Mouse (Mus musculus) midbrain, postnatal 0 days (tissue): ENCODE data around the gene Il4ra. TPM values are rescaled to one million over a fixed set of nuclear protein-coding genes. Genes with fewer than 3 reads are reported as not detected.
A peak's percentile ranks its signal among the peaks of the same experiment; 100 is the strongest.

Source experiments
- ATAC-seq: fragments of 200-750 bp; cut with Nextera tagmentation; 2 replicates; pipeline ENCODE4 v1.8.0; 2017; ENCODE audit warnings: moderate number of reproducible peaks, mild to moderate bottlenecking, moderate TSS enrichment, moderate library complexity; ENCODE audit not compliant: low FRiP score
- DNase-seq: peaks from one replicate; pipeline ENCODE4 v3.0.0-alpha.2; 2015; ENCODE audit warnings: low spot score
- H3K27ac ChIP-seq: fragments of 300-500 bp; sonication (generic); 2 replicates; pipeline ENCODE4 v1.5.1; 2014; ENCODE audit warnings: low read depth, mild to moderate bottlenecking, low read length, mixed read lengths
- H3K27me3 ChIP-seq: fragments of 300-500 bp; sonication (generic); 2 replicates; pipeline ENCODE4 v1.6.1; 2014; ENCODE audit warnings: low read length, control low read depth, mixed read lengths; ENCODE audit not compliant: insufficient read depth
- H3K36me3 ChIP-seq: fragments of 300-500 bp; sonication (generic); 2 replicates; pipeline ENCODE4 v1.6.1; 2014; ENCODE audit warnings: low read length, control low read depth, mixed read lengths; ENCODE audit not compliant: insufficient read depth
- H3K4me1 ChIP-seq: fragments of 300-500 bp; sonication (generic); 2 replicates; pipeline ENCODE4 v1.6.1; 2014; ENCODE audit warnings: mild to moderate bottlenecking, control low read depth, antibody characterized with exemption, low read length, mixed read lengths; ENCODE audit not compliant: insufficient read depth
- H3K4me2 ChIP-seq: fragments of 300-500 bp; sonication (generic); 2 replicates; pipeline ENCODE4 v1.6.1; 2014; ENCODE audit warnings: low read depth, mild to moderate bottlenecking, low read length, mixed read lengths; ENCODE audit not compliant: poor library complexity, severe bottlenecking
- H3K4me3 ChIP-seq: fragments of 300-500 bp; sonication (generic); 2 replicates; pipeline ENCODE4 v1.5.1; 2014; ENCODE audit warnings: low read depth, mild to moderate bottlenecking, low read length, moderate library complexity
- H3K9ac ChIP-seq: fragments of 300-500 bp; sonication (generic); replicated peaks from 2 replicates; pipeline ENCODE4 v1.6.1; 2014; ENCODE audit warnings: mild to moderate bottlenecking, low read length, moderate library complexity, mixed read lengths; ENCODE audit not compliant: poor library complexity, severe bottlenecking
- H3K9me3 ChIP-seq: fragments of 300-500 bp; sonication (generic); 2 replicates; pipeline ENCODE4 v1.6.1; 2016; ENCODE audit warnings: low read length, control low read depth
- CTCF ChIP-seq: IDR thresholded peaks from 2 replicates; pipeline ENCODE4 v1.5.1; 2016; ENCODE audit warnings: antibody characterized with exemption, mild to moderate bottlenecking
- WGBS: fragments of 180-500 bp; shearing (Covaris S2); extraction: QIAGEN DNeasy Blood & Tissue Kit; methylation state at CpG from one replicate; pipeline ENCODE4 v1.1.7; 2014; 5-methylcytosine and 5-hydroxymethylcytosine counted together
- polyA plus RNA-seq: library from polyadenylated mRNA; unstranded; fragments of >200 nt; fragmentation: Nextera tagmentation; extraction: Ambion mirVana; gene quantifications from 2 replicates; pipeline ENCODE4 v1.2.1, GENCODE M21; 2015
- total RNA-seq: library from RNA; depleted of rRNA; stranded (reverse); fragments of >200 nt; gene quantifications from 2 replicates; pipeline ENCODE4 v1.2.3, GENCODE M21; 2014

Gene Il4ra
- total and polyA plus RNA-seq, 2 experiments from 2014 or later = 5.4 to 12.9 TPM

GRCm38 (mm10) chr7:125577486-125578088 lies 25.7 kb downstream of the Il4ra start:
- Histone ChIP-seq H3K27ac (no peak overlapping the region), H3K4me1 (no peaks in the 10 kb centered on the region), H3K9ac (no peak overlapping the region), H3K4me3 (no peak overlapping the region), H3K36me3 (no peaks in the 10 kb centered on the region; the same call in 1 of the 2 replicates), H3K9me3 (no peaks in the 10 kb centered on the region), H3K4me2 (no peak overlapping the region), H3K27me3 (no peaks in the 10 kb centered on the region)
- DNase-seq (no peak), ATAC-seq (no peak)
- WGBS = 82% methylated on average over 11 of the region's 11 CpGs
- TF ChIP-seq CTCF = no peak

- no peak for ATAC-seq
- 76% methylated on average over 3 of the region's 3 CpGs for WGBS
Observed at GRCm38 (mm10) chr7:125578106-125578505, 26.2 kb downstream of the Il4ra start.

GRCm38 (mm10) chr7:125579545-125580219 lies 27.8 kb downstream of the Il4ra start:
- WGBS = 79% methylated on average over 9 of the region's 9 CpGs

More at GRCm38 (mm10) chr7:125578106-125578505, 26.2 kb downstream of the Il4ra start:
- H3K9me3 ChIP-seq = no peaks in the 10 kb centered on the region
- no peak overlapping the region for H3K4me2 ChIP-seq
- H3K36me3 ChIP-seq = no peaks in the 10 kb centered on the region; the same call in 1 of the 2 replicates
- no peak for TF ChIP-seq CTCF
- H3K4me1 ChIP-seq = no peaks in the 10 kb centered on the region
- no peak overlapping the region for H3K9ac ChIP-seq
- no peak overlapping the region for H3K4me3 ChIP-seq
- H3K27me3 ChIP-seq = no peaks in the 10 kb centered on the region
- H3K27ac ChIP-seq = no peak overlapping the region
- no peak for DNase-seq

GRCm38 (mm10) chr7:125580220-125580549 lies 28.3 kb downstream of the Il4ra start:
- Histone ChIP-seq H3K4me3 (no peak overlapping the region), H3K4me2 (no peak overlapping the region), H3K9ac (no peak overlapping the region), H3K9me3 (no peaks in the 10 kb centered on the region), H3K36me3 (no peaks in the 10 kb centered on the region), H3K27ac (no peak overlapping the region), H3K27me3 (no peaks in the 10 kb centered on the region), H3K4me1 (no peaks in the 10 kb centered on the region)
- TF ChIP-seq CTCF = no peak
- WGBS = 91% methylated on average over 1 of the region's 1 CpGs
- no peak for DNase-seq
- ATAC-seq = no peak

More at GRCm38 (mm10) chr7:125579545-125580219, 27.8 kb downstream of the Il4ra start:
- Histone ChIP-seq H3K27ac (no peak overlapping the region), H3K9ac (no peak overlapping the region), H3K27me3 (no peaks in the 10 kb centered on the region), H3K36me3 (no peaks in the 10 kb centered on the region; the same call in 1 of the 2 replicates), H3K4me1 (no peaks in the 10 kb centered on the region), H3K9me3 (no peaks in the 10 kb centered on the region), H3K4me2 (no peak overlapping the region), H3K4me3 (no peak overlapping the region)
- ATAC-seq = no peak
- TF ChIP-seq CTCF = no peak
- DNase-seq = no peak

GRCm38 (mm10) chr7:125580625-125581316 lies 28.9 kb downstream of the Il4ra start:
- Histone ChIP-seq H3K4me1 (no peaks in the 10 kb centered on the region), H3K27ac (no peak overlapping the region), H3K9me3 (no peaks in the 10 kb centered on the region), H3K4me2 (peak overlapping the region; percentile 71), H3K36me3 (no peaks in the 10 kb centered on the region), H3K4me3 (peak overlapping the region; percentile 39), H3K27me3 (no peaks in the 10 kb centered on the region), H3K9ac (peak overlapping the region; percentile 37)
- DNase-seq (no peak), ATAC-seq (no peak)
- no peak for TF ChIP-seq CTCF
- 7% methylated on average over 16 of the region's 16 CpGs for WGBS

- H3K4me1 ChIP-seq = no peaks in the 10 kb centered on the region
- DNase-seq = peak; percentile 85
- H3K27me3 ChIP-seq = no peaks in the 10 kb centered on the region
- H3K36me3 ChIP-seq = no peaks in the 10 kb centered on the region
- peak overlapping the region; percentile 37 for H3K9ac ChIP-seq
- peak; percentile 94 for TF ChIP-seq CTCF
- peak; percentile 69 for ATAC-seq
- no peak overlapping the region for H3K27ac ChIP-seq
- no peaks in the 10 kb centered on the region for H3K9me3 ChIP-seq
- peak overlapping the region; percentile 39 for H3K4me3 ChIP-seq
- H3K4me2 ChIP-seq = peak overlapping the region; percentile 71
- WGBS = 3% methylated on average over 21 of the region's 21 CpGs
Observed at GRCm38 (mm10) chr7:125581317-125581672, 29.4 kb downstream of the Il4ra start.
